Mouse (Mus musculus) intestine, postnatal 0 days (tissue): ENCODE measurements around the gene Olfr521. TPM values are rescaled to one million over a fixed set of nuclear protein-coding genes. Genes with fewer than 3 reads are reported as not detected.
"Not testable (repeated sequence)": the region's sequence is repeated elsewhere in the genome, so short reads cannot be mapped to it uniquely, and the experiment has no call there.

Experiments used
- ATAC-seq: fragments of 200-750 bp; cut with Nextera tagmentation; 2 replicates; pipeline ENCODE4 v1.8.0; 2017; ENCODE audit warnings: mild to moderate bottlenecking, moderate TSS enrichment, moderate library complexity
- H3K27ac ChIP-seq: fragments of 300-500 bp; sonication (generic); 2 replicates; pipeline ENCODE4 v1.5.1; 2014; ENCODE audit warnings: mild to moderate bottlenecking, low read depth, low read length, moderate library complexity
- H3K27me3 ChIP-seq: fragments of 300-500 bp; sonication (generic); replicated peaks from 2 replicates; pipeline ENCODE4 v1.6.1; 2014; ENCODE audit warnings: low read length, mixed read lengths; ENCODE audit not compliant: control insufficient read depth, insufficient read depth
- H3K36me3 ChIP-seq: fragments of 300-500 bp; sonication (generic); 2 replicates; pipeline ENCODE4 v1.6.1; 2014; ENCODE audit warnings: mild to moderate bottlenecking, moderate library complexity; ENCODE audit not compliant: control insufficient read depth, insufficient read depth
- H3K4me1 ChIP-seq: fragments of 300-500 bp; sonication (generic); replicated peaks from 2 replicates; pipeline ENCODE4 v1.6.1; 2014; ENCODE audit warnings: antibody characterized with exemption, low read length, mixed read lengths; ENCODE audit not compliant: control insufficient read depth, insufficient read depth
- H3K4me2 ChIP-seq: fragments of 300-500 bp; sonication (generic); replicated peaks from 2 replicates; pipeline ENCODE4 v1.6.1; 2014; ENCODE audit warnings: low read depth, mild to moderate bottlenecking, moderate library complexity
- H3K4me3 ChIP-seq: fragments of 300-500 bp; sonication (generic); 2 replicates; pipeline ENCODE4 v1.5.1; 2014; ENCODE audit warnings: low read depth, low read length
- H3K9ac ChIP-seq: fragments of 300-500 bp; sonication (generic); 2 replicates; pipeline ENCODE4 v1.6.1; 2014; ENCODE audit warnings: mild to moderate bottlenecking, low read depth, low read length
- H3K9me3 ChIP-seq: fragments of 300-500 bp; sonication (generic); 2 replicates; pipeline ENCODE4 v1.6.1; 2016; ENCODE audit warnings: mixed run types; ENCODE audit not compliant: control insufficient read depth
- CTCF ChIP-seq: sonication (generic); IDR thresholded peaks from 2 replicates; pipeline ENCODE4 v1.5.1; 2016; ENCODE audit warnings: low read depth, mild to moderate bottlenecking, control low read depth, antibody characterized with exemption, moderate library complexity
- WGBS: fragments of 180-500 bp; shearing (Covaris S2); extraction: QIAGEN DNeasy Blood & Tissue Kit; methylation state at CpG from one replicate; pipeline ENCODE4 v1.1.7; 2014; 5-methylcytosine and 5-hydroxymethylcytosine counted together
- polyA plus RNA-seq: library from polyadenylated mRNA; unstranded; fragments of >200 nt; fragmentation: Nextera tagmentation; extraction: Ambion mirVana; gene quantifications from 2 replicates; pipeline ENCODE4 v1.2.1, GENCODE M21; 2015

Gene Olfr521
- polyA plus RNA-seq, 1 experiment from 2014 or later: not detected

- no peaks in the 10 kb centered on the region for H3K27me3 ChIP-seq
- 49% methylated on average over 8 of the region's 8 CpGs for WGBS
- no peaks in the 10 kb centered on the region for H3K9me3 ChIP-seq
- no peak overlapping the region for H3K9ac ChIP-seq
- H3K4me2 ChIP-seq: no peak overlapping the region
- no peaks in the 10 kb centered on the region for H3K4me1 ChIP-seq
- H3K36me3 ChIP-seq: no peaks in the 10 kb centered on the region
- no peak overlapping the region for H3K4me3 ChIP-seq
- no peak for TF ChIP-seq CTCF
- no peak for ATAC-seq
- H3K27ac ChIP-seq: no peak overlapping the region
These were observed 40.2 kb downstream of the Olfr521 start for GRCm38 (mm10) chr7:99803535-99803934.

- H3K4me3 ChIP-seq, H3K36me3 ChIP-seq, H3K9me3 ChIP-seq, ATAC-seq, H3K27ac ChIP-seq, H3K4me1 ChIP-seq, H3K9ac ChIP-seq, H3K27me3 ChIP-seq, H3K4me2 ChIP-seq: not testable (repeated sequence)
- 87% methylated on average over 3 of the region's 3 CpGs for WGBS
These were observed 40.7 kb downstream of the Olfr521 start for GRCm38 (mm10) chr7:99804033-99804432.

- no peak for ATAC-seq
- H3K4me3 ChIP-seq: no peak overlapping the region
- H3K4me1 ChIP-seq: no peaks in the 10 kb centered on the region
- no peak overlapping the region for H3K9ac ChIP-seq
- no peaks in the 10 kb centered on the region for H3K36me3 ChIP-seq
- H3K27ac ChIP-seq: no peak overlapping the region
- no peaks in the 10 kb centered on the region for H3K27me3 ChIP-seq
- no peak for TF ChIP-seq CTCF
- H3K9me3 ChIP-seq: no peaks in the 10 kb centered on the region
- 71% methylated on average over 1 of the region's 1 CpGs for WGBS
- H3K4me2 ChIP-seq: no peak overlapping the region
These were observed 42.0 kb downstream of the Olfr521 start for GRCm38 (mm10) chr7:99805340-99805739.

GRCm38 (mm10) chr7:99807043-99807442 lies 43.7 kb downstream of the Olfr521 start:
- ATAC-seq, H3K4me1 ChIP-seq, H3K9me3 ChIP-seq, H3K27me3 ChIP-seq, H3K9ac ChIP-seq, H3K4me3 ChIP-seq, H3K36me3 ChIP-seq, H3K27ac ChIP-seq, H3K4me2 ChIP-seq: not testable (repeated sequence)
- WGBS: 62% methylated on average over 7 of the region's 7 CpGs

GRCm38 (mm10) chr7:99810814-99811213 lies 47.5 kb downstream of the Olfr521 start:
- TF ChIP-seq CTCF: no peak
- Histone ChIP-seq H3K9me3 (no peaks in the 10 kb centered on the region), H3K4me1 (no peaks in the 10 kb centered on the region), H3K4me2 (no peak overlapping the region), H3K4me3 (no peak overlapping the region), H3K27ac (no peak overlapping the region), H3K36me3 (peaks cover 35% of the 10 kb centered on the region), H3K27me3 (no peaks in the 10 kb centered on the region), H3K9ac (no peak overlapping the region)
- ATAC-seq: no peak
- 87% methylated on average over 2 of the region's 2 CpGs for WGBS

- 38% methylated on average over 4 of the region's 4 CpGs for WGBS
- TF ChIP-seq CTCF: no peak
- H3K9ac ChIP-seq: no peak overlapping the region
- H3K4me3 ChIP-seq: no peak overlapping the region
- H3K27me3 ChIP-seq: no peaks in the 10 kb centered on the region
- peaks cover 35% of the 10 kb centered on the region for H3K36me3 ChIP-seq
- ATAC-seq: peak; percentile 69
- H3K4me1 ChIP-seq: no peaks in the 10 kb centered on the region
- H3K9me3 ChIP-seq: no peaks in the 10 kb centered on the region
- no peak overlapping the region for H3K27ac ChIP-seq
- no peak overlapping the region for H3K4me2 ChIP-seq
These were observed 48.4 kb downstream of the Olfr521 start for GRCm38 (mm10) chr7:99811661-99812060.

GRCm38 (mm10) chr7:99813394-99813793 lies 50.1 kb downstream of the Olfr521 start:
- 92% methylated on average over 11 of the region's 11 CpGs for WGBS
- H3K36me3 ChIP-seq: peaks cover 35% of the 10 kb centered on the region
- peak; percentile 68 for TF ChIP-seq CTCF
- ATAC-seq: no peak
- H3K4me1 ChIP-seq: no peaks in the 10 kb centered on the region
- H3K27me3 ChIP-seq: no peaks in the 10 kb centered on the region
- H3K4me3 ChIP-seq: no peak overlapping the region
- no peak overlapping the region for H3K4me2 ChIP-seq
- no peak overlapping the region for H3K27ac ChIP-seq
- H3K9me3 ChIP-seq: no peaks in the 10 kb centered on the region
- no peak overlapping the region for H3K9ac ChIP-seq

- not testable (repeated sequence) for H3K9ac ChIP-seq, H3K9me3 ChIP-seq, H3K27ac ChIP-seq, H3K4me3 ChIP-seq, H3K4me1 ChIP-seq, H3K27me3 ChIP-seq, ATAC-seq
- H3K4me2 ChIP-seq: 0 out of 2 replicates have a peak overlapping the region, but pooled peaks have one; percentile 24
- 35% methylated on average over 9 of the region's 9 CpGs for WGBS
- peaks cover 18% of the 10 kb centered on the region for H3K36me3 ChIP-seq
These were observed 54.9 kb downstream of the Olfr521 start for GRCm38 (mm10) chr7:99818181-99818725.
